Mouse (Mus musculus) megakaryocyte, adult 5-6 weeks (primary cell): ENCODE results near the gene Psme2b. TPM values are rescaled to one million over a fixed set of nuclear protein-coding genes. Genes with fewer than 3 reads are reported as not detected.
A peak's percentile ranks its signal among the peaks of the same experiment; 100 is the strongest.

Experiments
- ATAC-seq: 2 replicates; pipeline ENCODE4 v1.8.0; 2016; ENCODE audit warnings: mild to moderate bottlenecking, inconsistent platforms; ENCODE audit not compliant: poor library complexity, severe bottlenecking
- total RNA-seq, 2 experiments: library from RNA; stranded (forward) in 1 of 2; stranded (reverse) in 1 of 2; fragments of 153-499, 151-499 nt in 1 of 2; fragments of 221-1000, 200-1000 nt in 1 of 2; gene quantifications; 2 replicates each; pipeline versions ENCODE4 v1.2.3 to v1.2.4; 2015 to 2017

Gene Psme2b
- total RNA-seq, 2 experiments from 2014 or later, result 50.2 to 78.1 TPM

DNA sequence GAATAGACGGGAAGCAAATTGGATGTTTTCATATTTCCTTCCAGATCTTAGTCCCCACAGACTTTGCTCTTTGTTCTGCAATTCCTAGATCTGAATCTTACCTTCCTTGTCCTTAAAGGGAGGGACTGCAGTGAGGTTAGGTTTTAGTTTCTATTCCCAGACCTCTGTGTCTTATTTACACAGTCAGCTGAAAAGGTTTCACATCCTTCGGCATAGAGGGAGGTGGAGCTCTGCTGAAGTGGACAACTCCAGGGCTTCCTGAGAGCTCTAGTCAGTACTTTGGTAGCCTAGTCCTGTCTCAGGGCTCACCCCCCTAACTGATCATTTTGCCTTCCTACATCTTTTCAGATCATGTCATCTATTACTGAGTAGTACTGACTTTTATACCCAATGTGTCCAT is 44.0 kb downstream of the Psme2b start, which contains the start of gene Gm5431:
TSS of gene Gm5431 (minus strand) at position 194 of the 400 bp plus-strand sequence.
- peak; percentile 60 for ATAC-seq

DNA sequence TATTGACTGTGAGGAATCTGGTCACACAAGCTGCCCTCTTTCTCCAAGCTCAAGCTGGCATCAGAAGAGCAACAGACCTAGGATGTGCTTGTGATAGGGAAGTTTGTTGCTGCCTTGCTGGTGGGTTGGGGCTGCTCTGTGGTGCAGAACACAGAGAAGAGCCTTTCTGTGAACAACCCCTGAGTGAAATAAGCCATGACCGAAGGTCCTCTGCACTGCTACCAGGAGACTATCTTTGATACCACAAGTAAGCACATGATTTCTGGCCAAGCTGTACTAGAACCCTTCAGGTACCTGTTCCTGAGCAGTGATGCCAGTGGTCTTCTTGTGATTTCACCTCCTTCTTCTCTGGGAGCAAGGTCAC is 44.4 kb downstream of the Psme2b start:
- 0 out of 2 replicates have a peak, but pooled peaks have one; percentile 28 for ATAC-seq

DNA sequence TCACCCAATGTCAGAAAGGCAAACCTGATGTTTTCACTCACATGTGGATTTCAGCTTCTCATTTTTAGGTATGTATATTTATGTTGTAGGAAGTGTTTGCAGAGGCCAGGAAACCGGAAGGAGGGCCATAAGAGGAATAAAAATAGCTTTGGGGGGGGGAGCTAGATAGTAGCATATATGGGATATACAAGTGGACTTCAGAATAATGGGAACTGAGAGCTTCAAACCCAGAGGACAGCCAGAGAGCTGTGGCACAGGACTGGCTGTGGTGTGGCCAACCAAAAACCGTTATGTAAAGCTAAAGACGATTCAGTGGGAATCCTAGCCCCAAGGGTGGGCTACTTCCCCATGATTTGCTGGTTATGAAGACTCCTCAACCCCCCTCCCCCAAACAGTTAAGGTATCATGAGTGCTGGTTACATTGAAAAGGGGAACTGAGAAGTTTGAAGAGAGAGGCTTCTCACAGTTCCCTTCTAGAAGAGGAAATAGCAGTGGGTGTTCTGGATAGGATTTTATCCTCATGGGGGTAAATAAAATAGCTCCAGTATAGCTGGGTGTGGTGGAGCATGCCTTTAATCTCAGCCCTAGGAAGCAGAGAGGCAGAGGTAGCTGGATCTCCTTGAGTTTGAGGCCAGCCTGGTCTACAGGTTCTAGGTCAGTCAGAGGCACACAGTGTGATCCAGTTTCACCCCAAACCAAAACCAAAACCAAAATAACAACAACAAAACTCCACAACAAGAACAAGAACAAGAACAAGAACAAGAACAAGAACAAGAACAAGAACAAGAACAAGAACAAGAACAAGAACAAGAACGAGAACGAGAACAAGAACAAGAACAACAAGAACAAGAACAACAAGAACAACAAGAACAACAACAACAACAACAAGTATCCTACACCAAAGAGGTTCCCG is 45.1 kb downstream of the Psme2b start:
- peak; percentile 89 for ATAC-seq

DNA sequence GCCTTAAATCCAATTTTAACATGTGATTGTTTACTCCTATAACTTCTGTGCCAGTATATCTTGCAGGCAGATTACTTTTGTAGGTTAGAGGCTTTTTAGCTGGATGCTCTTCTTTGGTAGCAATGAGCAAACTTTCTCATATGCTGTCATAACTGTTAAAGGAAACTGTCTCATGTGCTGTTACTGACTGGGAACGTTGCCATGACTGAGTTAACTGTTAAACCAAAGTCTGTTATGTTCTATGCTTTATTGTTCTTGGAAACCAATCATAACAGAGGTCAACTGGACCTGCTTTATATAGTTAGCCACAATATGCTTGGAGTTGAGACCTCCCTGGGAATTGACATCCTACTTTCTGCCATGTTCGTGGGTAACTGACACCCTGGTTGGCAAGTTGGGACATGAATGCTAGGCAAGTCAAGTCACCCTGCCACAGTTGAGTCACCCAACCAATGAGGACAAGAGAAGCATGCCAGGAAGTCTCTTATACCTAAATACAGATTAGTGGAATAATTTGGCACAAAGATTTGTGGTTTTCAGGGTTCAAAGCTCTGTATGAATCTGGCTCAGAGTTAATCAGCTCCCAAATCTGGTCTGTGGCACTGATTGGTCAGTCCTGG is 47.1 kb downstream of the Psme2b start:
- no peak for ATAC-seq

Other genes starting within 250 kb of the Psme2b start
- gene Rack1, start 145.9 kb downstream of the Psme2b start, total RNA-seq (2015), result 1,656 and 1,714 TPM in 2 replicates
- gene Rack1, start 145.9 kb downstream of the Psme2b start, total RNA-seq (2017), result 910 and 1,013 TPM in 2 replicates
- gene Trim41, start 128.8 kb downstream of the Psme2b start, total RNA-seq (2015), result 11.8 and 13.6 TPM in 2 replicates
- gene Trim41, start 128.8 kb downstream of the Psme2b start, total RNA-seq (2017), result 39.2 and 43.7 TPM in 2 replicates
- 0.51 and 0.68 TPM in 2 replicates for gene Trim7, start 120.0 kb downstream of the Psme2b start, total RNA-seq (2015)
- gene Trim7, start 120.0 kb downstream of the Psme2b start, total RNA-seq (2017), result 0.18 and 0.57 TPM in 2 replicates
- gene Gm12184, start 119.5 kb downstream of the Psme2b start, total RNA-seq (2015), result 6.1 and 8.5 TPM in 2 replicates
- 4.6 and 12.1 TPM in 2 replicates for gene Gm12184, start 119.5 kb downstream of the Psme2b start, total RNA-seq (2017)
- 59.0 and 67.2 TPM in 2 replicates for gene Irgm1, start 74.5 kb downstream of the Psme2b start, total RNA-seq (2015)
- gene Irgm1, start 74.5 kb downstream of the Psme2b start, total RNA-seq (2017), result 54.1 and 62.0 TPM in 2 replicates
- gene Gm5431, start 44.0 kb downstream of the Psme2b start, total RNA-seq (2015), result 13.1 and 15.9 TPM in 2 replicates
- gene Gm5431, start 44.0 kb downstream of the Psme2b start, total RNA-seq (2017), result 12.0 and 15.0 TPM in 2 replicates
- gene Olfr56, start 32.7 kb upstream of the Psme2b start, total RNA-seq (2015), result 0.31 and 0.57 TPM in 2 replicates
- 0.55 and 0.61 TPM in 2 replicates for gene Olfr56, start 32.7 kb upstream of the Psme2b start, total RNA-seq (2017)
- gene 9930111J21Rik1, start 33.2 kb upstream of the Psme2b start, total RNA-seq (2015), result 81.9 and 87.8 TPM in 2 replicates
- gene 9930111J21Rik1, start 33.2 kb upstream of the Psme2b start, total RNA-seq (2017), result 57.0 and 58.4 TPM in 2 replicates
- gene Gm12185, start 46.0 kb upstream of the Psme2b start, total RNA-seq (2015), result 0.22 and 0.27 TPM in 2 replicates
- gene Gm12185, start 46.0 kb upstream of the Psme2b start, total RNA-seq (2017), result 0.11 and 5.7 TPM in 2 replicates
- gene Tgtp1, start 48.0 kb upstream of the Psme2b start, total RNA-seq (2015), result 2.0 and 3.2 TPM in 2 replicates
- 1.5 and 10.8 TPM in 2 replicates for gene Tgtp1, start 48.0 kb upstream of the Psme2b start, total RNA-seq (2017)
- 180 and 184 TPM in 2 replicates for gene 9930111J21Rik2, start 105.1 kb upstream of the Psme2b start, total RNA-seq (2015)
- gene 9930111J21Rik2, start 105.1 kb upstream of the Psme2b start, total RNA-seq (2017), result 161 and 172 TPM in 2 replicates
- 12.4 and 17.6 TPM in 2 replicates for gene Tgtp2, start 118.0 kb upstream of the Psme2b start, total RNA-seq (2015)
- gene Tgtp2, start 118.0 kb upstream of the Psme2b start, total RNA-seq (2017), result 30.2 and 39.3 TPM in 2 replicates
- 92.4 and 108 TPM in 2 replicates for gene Ifi47, start 130.4 kb upstream of the Psme2b start, total RNA-seq (2015)
- 39.4 and 46.3 TPM in 2 replicates for gene Ifi47, start 130.4 kb upstream of the Psme2b start, total RNA-seq (2017)
- not detected in 2 replicates for gene Olfr1396, start 168.7 kb upstream of the Psme2b start, total RNA-seq (2015)
- gene Olfr1396, start 168.7 kb upstream of the Psme2b start, total RNA-seq (2017), result not detected in 2 replicates
- not detected in 2 replicates for gene Olfr1395, start 196.1 kb upstream of the Psme2b start, total RNA-seq (2015)
- not detected in 2 replicates for gene Olfr1395, start 196.1 kb upstream of the Psme2b start, total RNA-seq (2017)
- not detected in 2 replicates for gene Olfr1394, start 208.2 kb upstream of the Psme2b start, total RNA-seq (2015)
- gene Olfr1394, start 208.2 kb upstream of the Psme2b start, total RNA-seq (2017), result not detected in 2 replicates
- gene Btnl9, start 241.0 kb upstream of the Psme2b start, total RNA-seq (2015), result 1.6 and 1.7 TPM in 2 replicates
- gene Btnl9, start 241.0 kb upstream of the Psme2b start, total RNA-seq (2017), result 2.3 and 4.2 TPM in 2 replicates